Mouse (Mus musculus) splenic B cell, adult 2 months (primary cell): ENCODE data around the gene Usp7.

Experiments
- DNase-seq: peaks from one replicate; pipeline ENCODE4 v3.0.0-alpha.2; 2011; ENCODE audit warnings: low read depth, low spot score
- H3K27me3 ChIP-seq: 2 replicates; pipeline ENCODE4 v1.6.1; 2012; ENCODE audit warnings: mild to moderate bottlenecking, low read length, moderate library complexity, mixed read lengths; ENCODE audit not compliant: control insufficient read depth, poor library complexity, insufficient read depth, severe bottlenecking
- H3K36me3 ChIP-seq: 2 replicates; pipeline ENCODE4 v1.6.1; 2012; ENCODE audit warnings: mild to moderate bottlenecking, low read length, moderate library complexity, mixed read lengths; ENCODE audit not compliant: control insufficient read depth, poor library complexity, insufficient read depth, severe bottlenecking

Gene Usp7

DNA sequence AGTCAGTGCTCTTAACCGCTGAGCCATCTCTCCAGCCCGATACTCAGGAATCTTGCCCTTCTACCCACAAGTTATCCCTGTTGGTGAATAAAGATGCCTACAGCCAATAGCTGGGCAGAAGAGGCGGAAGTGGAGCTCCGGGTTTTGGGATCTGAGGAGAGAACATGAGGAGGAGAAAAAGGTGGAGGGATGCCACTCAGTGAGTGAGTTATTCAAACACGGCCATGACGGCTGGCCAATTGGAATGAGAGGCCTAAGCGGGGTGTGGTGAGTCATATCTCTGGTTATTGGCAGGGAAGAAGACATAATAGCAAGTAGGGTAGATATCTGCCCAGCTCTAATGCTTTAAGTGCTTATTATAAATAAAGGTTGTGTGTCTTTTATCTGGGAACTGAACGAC is 43.2 kb downstream of the Usp7 start:
- no peaks in the 10 kb centered on the region for H3K27me3 ChIP-seq
- no peak for DNase-seq
- H3K36me3 ChIP-seq, result no peaks in the 10 kb centered on the region

DNA sequence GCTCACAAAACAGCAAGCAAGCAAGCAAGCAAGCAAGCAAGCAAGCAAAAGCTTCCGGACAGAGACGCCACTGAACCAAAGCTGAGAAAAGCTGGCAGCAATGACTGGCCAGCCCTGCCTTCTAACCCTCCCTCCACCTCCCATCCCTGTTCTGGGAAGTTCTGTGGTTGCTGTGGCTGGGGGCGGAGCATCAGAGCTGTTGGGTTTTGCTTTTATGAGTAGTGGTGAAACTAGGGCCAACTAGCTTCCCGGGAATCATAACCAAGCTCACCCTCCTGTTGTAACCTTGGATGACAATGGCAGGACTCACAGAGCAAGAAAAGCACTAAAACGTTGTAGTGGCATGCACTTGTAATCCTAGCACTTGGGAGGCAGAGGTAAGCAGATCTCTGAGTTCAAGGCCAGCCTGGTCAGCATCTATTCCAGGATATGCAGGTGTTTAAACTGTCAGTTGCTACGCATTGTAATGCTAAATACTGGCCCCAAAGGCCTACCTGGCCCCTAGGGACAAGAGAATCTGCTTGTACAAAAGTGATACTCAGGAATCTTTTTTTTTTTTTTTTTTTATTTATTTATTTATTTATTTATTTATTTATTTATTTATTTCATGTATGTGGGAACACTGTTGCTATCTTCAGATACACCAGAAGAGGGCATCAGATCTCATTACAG is 43.8 kb downstream of the Usp7 start:
- DNase-seq, result peak; percentile 23
- H3K27me3 ChIP-seq, result no peaks in the 10 kb centered on the region
- H3K36me3 ChIP-seq, result no peaks in the 10 kb centered on the region

DNA sequence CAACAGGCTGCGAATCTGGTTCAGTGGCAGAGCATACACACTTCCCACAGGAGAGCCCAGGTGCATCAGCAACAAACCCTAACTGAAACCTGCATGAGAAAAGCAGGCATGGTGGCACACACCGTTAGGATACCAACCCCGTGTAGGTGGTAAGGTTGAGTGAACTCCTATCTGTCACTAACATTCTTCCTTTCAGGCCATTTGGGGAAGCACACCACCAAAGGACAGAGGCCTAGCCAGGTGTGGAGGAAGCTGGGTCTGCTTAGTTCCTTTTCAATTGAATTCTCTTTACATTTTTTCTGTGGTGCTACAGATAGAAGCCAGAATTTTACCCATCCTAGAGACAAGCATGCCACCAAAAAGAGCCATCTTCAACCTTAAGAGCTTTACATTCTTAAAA is 44.3 kb downstream of the Usp7 start:
- Histone ChIP-seq H3K27me3 (no peaks in the 10 kb centered on the region), H3K36me3 (no peaks in the 10 kb centered on the region)
- DNase-seq, result peak; percentile 57

DNA sequence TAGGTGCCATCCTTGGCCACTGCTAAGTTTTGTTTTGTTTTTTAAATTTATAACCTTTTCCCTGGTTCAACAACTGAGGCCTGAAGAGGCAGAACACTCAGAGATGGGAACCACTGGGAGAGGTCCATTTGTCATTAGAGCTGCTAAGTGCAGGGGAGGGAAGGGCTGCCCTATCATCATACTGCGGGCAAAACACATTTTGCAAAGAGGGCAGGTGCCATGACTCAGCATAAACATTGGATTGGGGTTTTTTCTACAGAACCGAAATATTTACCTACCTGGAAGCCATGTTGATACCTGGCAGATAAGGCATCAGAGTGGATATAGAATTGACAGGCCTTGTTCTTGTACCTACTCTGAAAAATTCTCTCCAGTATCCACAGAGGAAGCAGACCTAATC is 45.6 kb downstream of the Usp7 start:
- Histone ChIP-seq H3K27me3 (no peaks in the 10 kb centered on the region), H3K36me3 (no peaks in the 10 kb centered on the region)
- DNase-seq, result no peak

DNA sequence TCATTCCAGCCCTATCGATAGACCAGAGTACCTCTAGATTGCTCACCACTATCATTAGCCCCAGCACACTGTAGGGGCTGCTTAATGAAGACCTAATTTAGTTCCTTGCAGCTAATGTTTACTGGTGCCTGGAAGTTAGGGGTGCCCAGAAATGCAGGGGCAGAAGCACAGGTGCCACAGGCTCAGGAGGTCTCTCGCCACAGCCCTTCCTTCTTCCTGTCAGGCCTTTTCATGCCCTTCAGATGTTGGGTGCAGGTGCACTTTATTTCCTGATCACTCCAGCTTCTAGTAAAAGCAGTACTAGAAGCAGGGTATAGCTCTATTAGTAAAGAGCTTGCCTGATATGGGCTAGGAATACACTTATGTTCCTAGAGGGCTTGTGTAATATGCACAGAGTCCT is 46.4 kb downstream of the Usp7 start:
- Histone ChIP-seq H3K36me3 (no peaks in the 10 kb centered on the region), H3K27me3 (no peaks in the 10 kb centered on the region)
- no peak for DNase-seq

DNA sequence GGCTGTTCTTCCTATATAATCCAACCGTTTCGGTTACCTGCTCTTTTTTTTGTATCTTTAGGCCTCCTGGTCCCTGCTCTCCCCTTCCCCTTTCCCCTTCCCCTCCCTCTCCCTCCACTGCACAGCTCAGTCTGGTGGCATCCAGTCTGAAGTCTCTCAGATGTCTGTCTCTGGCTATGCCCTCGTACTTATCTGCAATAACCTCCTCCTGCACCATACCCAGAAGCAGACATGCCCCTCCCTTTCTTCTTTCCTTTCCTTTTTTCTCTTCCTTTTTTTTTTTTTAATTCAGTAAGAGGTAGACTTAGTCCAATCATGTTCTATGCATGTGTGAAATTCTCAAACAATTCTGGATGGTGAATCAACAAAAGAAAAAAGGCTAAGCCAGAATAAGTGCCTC is 48.1 kb downstream of the Usp7 start:
- Histone ChIP-seq H3K36me3 (no peaks in the 10 kb centered on the region), H3K27me3 (no peaks in the 10 kb centered on the region)
- no peak for DNase-seq

DNA sequence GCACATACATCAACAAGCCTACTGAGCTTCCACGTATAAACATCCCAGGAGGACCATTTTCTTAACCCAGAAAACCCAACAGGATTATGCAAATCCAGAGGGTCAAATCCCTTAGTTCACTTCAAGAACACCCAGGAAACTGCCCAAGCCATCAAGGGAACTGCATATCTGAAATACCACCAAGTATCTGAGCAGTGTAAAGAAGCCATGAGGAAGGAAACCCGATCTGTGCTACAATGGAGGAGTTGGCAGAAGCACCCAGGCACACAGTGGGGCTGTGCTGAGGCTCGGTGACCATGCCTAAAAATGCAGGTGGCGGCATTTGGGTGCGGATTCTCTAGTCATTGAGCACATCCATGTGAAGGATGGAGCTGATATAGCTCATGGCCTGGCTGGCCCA is 50.4 kb downstream of the Usp7 start:
- no peaks in the 10 kb centered on the region for H3K27me3 ChIP-seq
- DNase-seq, result no peak
- H3K36me3 ChIP-seq, result no peaks in the 10 kb centered on the region

DNA sequence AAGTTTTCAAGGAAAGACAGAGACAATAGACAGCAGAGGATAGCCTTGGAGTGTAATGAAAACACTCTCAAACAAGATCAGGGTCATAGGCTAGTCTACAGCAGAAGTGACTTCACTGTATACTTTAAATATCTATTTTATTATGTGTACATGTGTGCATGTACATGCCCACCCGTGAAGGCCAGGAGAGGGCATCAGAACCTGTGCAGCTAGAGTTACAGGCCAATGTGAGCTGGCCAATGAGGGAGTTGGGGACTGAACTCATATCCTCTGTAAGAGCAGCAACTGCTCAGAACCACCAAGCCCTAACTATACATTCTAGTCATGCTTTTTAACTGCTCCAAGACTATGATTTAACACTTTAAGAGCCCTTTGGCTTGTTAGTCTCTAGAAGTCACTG is 51.0 kb downstream of the Usp7 start:
- Histone ChIP-seq H3K36me3 (no peaks in the 10 kb centered on the region), H3K27me3 (no peaks in the 10 kb centered on the region)
- DNase-seq, result peak; percentile 42

DNA sequence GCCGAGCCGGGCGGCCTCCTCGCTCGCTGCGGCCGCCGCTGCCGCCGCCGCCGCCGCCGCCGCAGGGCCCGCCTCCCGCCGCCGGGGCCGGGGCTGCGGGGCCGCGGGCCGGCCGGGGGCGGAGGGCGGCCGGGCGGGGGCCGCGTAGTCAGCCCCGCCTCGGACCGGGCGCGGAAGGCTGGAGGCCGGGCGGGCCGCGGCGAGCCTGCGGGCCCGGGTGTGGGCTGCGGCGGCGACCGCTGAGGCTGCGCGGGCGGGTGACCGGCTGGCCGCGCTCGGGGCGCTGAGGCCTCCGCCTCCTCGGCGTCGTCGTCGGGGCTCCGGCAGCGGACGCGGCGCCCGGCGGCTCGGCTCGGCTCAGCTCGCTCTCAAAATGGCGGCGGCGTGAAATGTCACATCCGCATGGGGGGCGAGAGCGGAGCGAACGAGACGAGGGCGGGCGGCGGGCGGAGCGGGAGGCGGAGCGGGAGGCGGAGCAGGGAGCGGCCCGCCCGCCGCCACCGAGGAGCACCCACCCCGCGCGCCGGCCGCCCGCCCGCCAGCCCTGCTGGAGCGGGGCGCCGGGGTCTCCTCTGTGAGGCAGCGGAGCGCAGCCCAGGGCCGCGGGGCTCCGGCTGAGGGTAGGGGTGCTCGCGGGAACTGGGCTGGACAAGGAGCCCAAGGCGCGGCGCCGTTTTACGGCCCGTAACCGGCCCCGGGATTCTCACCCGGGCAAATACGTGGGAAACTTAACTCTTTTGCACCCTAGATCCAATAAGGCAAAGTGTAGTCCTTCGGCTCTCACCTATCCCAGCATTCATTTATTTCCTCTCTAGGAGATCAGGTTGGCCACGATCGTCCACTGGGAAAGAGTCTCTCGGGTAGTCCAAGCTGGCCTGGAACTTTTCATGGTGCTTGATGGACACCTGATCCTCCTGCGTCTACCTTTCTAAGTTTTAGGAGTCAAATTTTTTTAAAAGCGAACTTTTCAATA is 53.3 kb downstream of the Usp7 start:
- Histone ChIP-seq H3K27me3 (no peaks in the 10 kb centered on the region), H3K36me3 (no peaks in the 10 kb centered on the region)
- DNase-seq, result peak; percentile 90

DNA sequence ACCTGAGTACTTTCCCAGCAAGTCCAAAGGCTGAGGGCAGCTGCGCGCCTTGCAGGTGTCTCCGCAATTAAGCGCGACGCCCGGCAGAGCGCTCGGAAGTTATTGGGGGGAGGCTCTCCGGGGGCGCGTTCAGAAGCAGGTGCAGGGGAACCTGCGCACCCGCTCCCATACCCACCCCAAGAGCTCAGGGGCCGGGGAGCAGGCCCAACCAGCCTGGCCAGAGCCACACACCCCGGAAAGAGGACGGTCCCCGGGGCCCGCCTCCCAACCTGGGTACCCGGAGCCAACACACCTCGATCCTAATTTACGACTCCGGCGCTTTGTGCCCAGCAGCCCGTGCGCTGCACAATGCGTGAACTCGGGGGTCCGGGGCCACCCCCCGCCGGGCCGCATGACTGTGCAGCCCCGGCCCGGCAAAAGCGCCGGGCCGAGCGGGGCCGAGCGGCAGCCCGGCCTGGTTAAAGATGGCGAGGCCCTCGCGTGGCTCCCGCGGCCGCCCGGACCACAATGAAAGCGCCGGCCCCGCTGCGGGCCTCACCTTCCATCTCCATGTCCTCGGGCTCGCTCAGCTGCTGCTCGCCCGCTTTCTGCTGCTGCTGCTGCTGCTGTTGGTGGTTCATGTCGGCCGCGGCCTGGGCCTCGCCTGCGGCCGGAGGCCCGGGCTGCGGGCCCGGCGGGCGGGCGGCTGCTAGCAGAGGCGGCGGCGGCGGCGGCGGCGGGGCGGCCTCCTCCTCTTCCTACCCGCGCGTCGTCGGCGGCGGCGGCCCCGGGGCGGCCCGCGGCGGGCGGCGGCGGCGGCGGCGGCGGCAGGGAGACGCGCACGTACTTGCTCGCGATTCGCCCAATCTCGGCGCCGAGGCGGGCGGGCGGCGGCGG is 54.2 kb downstream of the Usp7 start:
- no peaks in the 10 kb centered on the region for H3K27me3 ChIP-seq
- DNase-seq, result peak; percentile 43
- H3K36me3 ChIP-seq, result no peaks in the 10 kb centered on the region

DNA sequence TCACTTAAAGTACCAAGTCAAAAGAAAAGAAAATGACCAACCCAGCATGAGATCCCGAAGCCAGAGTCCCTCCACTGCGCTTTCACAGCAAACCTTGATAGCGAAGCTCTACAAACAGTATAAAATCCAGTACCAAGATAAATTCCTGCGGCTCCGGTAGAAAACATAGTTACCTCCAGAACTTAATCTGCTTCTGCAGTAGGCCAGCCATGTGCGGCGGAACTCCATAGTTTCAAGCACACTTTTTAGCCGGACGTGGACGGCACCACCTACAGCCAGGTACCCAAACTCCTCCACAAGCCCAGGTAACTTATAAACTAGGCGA is 54.8 kb downstream of the Usp7 start:
- H3K27me3 ChIP-seq, result no peaks in the 10 kb centered on the region
- DNase-seq, result no peak
- H3K36me3 ChIP-seq, result no peaks in the 10 kb centered on the region

DNA sequence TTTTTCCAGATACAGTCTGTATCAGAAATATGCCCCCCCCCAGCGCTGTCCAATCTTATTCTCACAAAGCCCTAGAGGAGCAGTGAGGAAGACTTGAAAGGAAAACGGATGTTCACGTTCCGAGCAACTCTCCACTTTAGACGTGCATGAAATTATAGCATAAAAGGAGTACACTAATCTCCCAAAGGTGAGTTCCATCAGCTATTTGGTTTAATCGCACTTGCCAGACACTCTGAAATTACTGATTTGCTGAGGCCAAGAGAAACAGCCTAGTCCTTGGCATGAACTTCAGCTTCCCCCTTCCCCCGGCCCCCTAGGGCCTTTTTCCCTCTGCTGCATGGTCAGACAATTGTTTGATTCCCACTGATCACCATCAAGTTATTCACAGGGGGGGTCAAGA is 55.4 kb downstream of the Usp7 start:
- DNase-seq, result no peak

DNA sequence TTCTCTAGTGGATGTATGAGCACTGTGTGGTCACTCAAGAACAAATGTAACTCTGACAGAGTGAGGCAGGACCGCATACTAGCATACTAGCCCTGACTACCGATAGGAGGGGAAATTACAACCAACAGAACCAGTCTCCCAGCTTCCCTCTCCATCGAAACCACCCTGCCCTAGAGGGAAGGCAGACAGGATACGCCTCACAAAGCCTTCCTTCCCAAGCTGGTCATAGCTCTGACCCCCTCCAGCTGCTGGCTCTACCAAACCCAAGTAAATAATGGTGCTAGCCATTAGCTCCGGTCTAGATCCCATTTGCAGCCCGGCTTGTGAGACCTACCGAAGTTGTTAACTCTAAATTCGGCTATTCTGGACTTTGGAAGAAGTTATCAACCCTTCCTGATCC is 56.1 kb downstream of the Usp7 start:
- H3K36me3 ChIP-seq, result no peaks in the 10 kb centered on the region
- H3K27me3 ChIP-seq, result no peaks in the 10 kb centered on the region
- DNase-seq, result no peak

More for the DNA sequence above, 55.4 kb downstream of the Usp7 start:
- Histone ChIP-seq H3K36me3 (no peaks in the 10 kb centered on the region), H3K27me3 (no peaks in the 10 kb centered on the region)

DNA sequence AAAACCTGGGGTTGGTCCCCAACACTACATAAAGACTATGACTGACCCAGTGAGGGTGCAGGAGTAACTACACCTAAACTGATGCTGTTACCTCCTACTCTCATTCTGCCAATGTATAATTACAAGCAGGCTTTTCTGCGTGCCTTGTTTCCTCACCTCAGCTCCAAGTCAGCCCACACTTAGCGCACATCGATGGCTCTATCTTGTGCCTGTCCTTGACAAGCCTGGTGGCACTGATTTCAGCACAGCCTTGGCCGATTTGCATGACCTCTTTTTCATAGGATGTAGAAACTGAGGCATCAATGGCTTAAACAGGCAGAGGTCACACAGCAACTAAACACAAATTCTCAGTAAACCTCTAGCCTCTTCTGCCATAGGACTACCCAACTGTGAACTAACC is 57.4 kb downstream of the Usp7 start:
- Histone ChIP-seq H3K27me3 (no peaks in the 10 kb centered on the region), H3K36me3 (no peaks in the 10 kb centered on the region)
- no peak for DNase-seq

DNA sequence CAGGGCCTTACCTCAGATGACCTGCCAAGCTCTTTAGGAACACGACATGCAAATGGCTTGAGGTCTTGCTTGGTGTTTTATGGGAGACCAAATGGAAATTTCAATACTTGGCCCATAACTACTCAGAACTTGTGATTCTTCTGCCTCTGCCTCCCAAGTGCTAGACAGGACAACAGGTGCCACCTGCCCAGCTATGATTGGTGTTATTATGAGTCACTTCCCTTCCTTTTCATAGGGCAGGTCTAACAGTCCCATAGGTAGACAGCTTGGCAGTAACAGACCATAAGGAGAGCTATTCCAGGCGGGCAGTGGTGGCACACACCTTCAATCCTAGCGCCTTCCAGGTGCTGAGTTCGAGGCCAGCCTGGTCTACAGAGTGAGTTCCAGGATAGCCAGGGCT is 58.5 kb downstream of the Usp7 start:
- Histone ChIP-seq H3K36me3 (no peaks in the 10 kb centered on the region), H3K27me3 (no peaks in the 10 kb centered on the region)
- DNase-seq, result peak; percentile 22
